Mouse (Mus musculus): Measurements from ENCODE around the gene Gzf1. TPM values are rescaled to one million over a fixed set of nuclear protein-coding genes. Genes with fewer than 3 reads are reported as not detected.

Gzf1 gene
- 14.7 and 16.2 TPM in 2 replicates for polyA plus RNA-seq (2014; fragmentation: Nextera tagmentation; extraction: Ambion mirVana)

DNA sequence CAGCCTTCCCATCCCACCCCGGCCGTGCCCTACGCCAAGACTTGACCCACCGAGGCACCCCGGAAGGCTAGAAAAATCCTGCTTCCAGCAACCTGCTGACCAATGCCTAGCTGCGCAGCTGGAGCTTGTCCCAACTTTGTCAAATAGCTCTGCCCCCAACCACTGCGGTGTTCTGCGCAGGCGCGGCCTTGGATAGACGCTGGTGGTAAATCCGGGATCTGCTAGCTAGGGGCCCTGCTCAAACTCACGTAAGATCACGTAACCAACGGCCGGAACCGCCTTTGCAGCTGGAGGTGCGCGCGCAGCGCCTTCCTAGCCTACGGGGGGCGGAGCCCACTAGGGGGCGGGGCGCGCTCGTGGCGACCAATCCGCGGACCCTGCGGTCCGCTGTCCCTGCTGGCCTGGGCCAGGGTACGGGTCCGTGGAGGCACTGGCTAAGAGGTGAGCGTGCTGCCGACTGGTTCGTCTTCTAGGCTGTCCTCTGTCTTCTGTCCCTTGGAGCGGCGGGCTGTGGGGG, at the start of gene Gzf1:
Gzf1 (plus strand) TSS at position 249 of the 517 bp plus-strand sequence.
- H3K4me2 ChIP-seq, result peak within 1 kb of the TSS; percentile 89
- H3K4me1 ChIP-seq (ENCODE audit: control insufficient read depth, insufficient read depth, low read length), result peaks cover 34% of the 10 kb centered on the region
- H3K4me3 ChIP-seq (ENCODE audit: low read depth, low read length), result peak within 1 kb of the TSS; percentile 82
- H3K27me3 ChIP-seq (ENCODE audit: control insufficient read depth, insufficient read depth, low read length), result no peaks in the 10 kb centered on the region
- under 1% methylated on average over 39 of the region's 39 CpGs for WGBS (ENCODE audit: insufficient replicate concordance)
- peak within 1 kb of the TSS; percentile 94 for H3K27ac ChIP-seq (ENCODE audit: low read depth, low read length)
- peak within 1 kb of the TSS; percentile 87 for H3K9ac ChIP-seq (ENCODE audit: low read depth, low read length)
- ATAC-seq (replicated peaks; ENCODE audit: insufficient number of reproducible peaks, low FRiP score, low TSS enrichment), result peak; percentile 93
- peaks cover 17% of the 10 kb centered on the region for H3K36me3 ChIP-seq (ENCODE audit: control insufficient read depth, insufficient read depth, low read length)
- no peaks in the 10 kb centered on the region for H3K9me3 ChIP-seq (replicated peaks; ENCODE audit: control insufficient read depth, low read length)

DNA sequence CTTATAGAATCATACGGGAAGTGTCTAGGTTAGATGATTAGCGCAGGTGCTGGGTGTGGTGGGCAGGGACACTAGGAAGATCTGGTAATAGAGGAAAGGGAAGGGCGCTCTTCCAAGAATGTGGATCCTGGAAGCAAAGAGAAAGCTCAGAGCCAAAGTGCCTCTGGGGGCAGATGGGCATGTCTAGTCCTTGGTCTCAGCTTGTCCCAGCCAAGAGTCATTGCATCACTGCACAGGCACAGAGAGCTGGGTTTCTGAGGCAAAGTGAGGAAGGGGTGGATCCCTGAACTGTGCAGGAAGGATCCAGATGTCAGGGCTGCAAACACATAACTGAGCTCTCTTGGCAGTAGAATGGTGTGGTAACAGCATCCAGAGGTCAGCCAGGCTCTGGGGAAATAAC, 49.2 kb upstream of the Gzf1 start:
- no peak overlapping the region for H3K9ac ChIP-seq (ENCODE audit: low read depth, low read length)
- no peak overlapping the region for H3K4me2 ChIP-seq
- WGBS (ENCODE audit: insufficient replicate concordance), result 90% methylated on average over 3 of the region's 3 CpGs
- no peaks in the 10 kb centered on the region for H3K4me1 ChIP-seq (ENCODE audit: control insufficient read depth, insufficient read depth, low read length)
- no peak overlapping the region for H3K27ac ChIP-seq (ENCODE audit: low read depth, low read length)
- H3K4me3 ChIP-seq (ENCODE audit: low read depth, low read length), result no peak overlapping the region
- H3K9me3 ChIP-seq (replicated peaks; ENCODE audit: control insufficient read depth, low read length), result no peaks in the 10 kb centered on the region
- no peak for ATAC-seq (replicated peaks; ENCODE audit: insufficient number of reproducible peaks, low FRiP score, low TSS enrichment)
- no peaks in the 10 kb centered on the region for H3K36me3 ChIP-seq (ENCODE audit: control insufficient read depth, insufficient read depth, low read length)
- H3K27me3 ChIP-seq (ENCODE audit: control insufficient read depth, insufficient read depth, low read length), result no peaks in the 10 kb centered on the region

GRCm38 (mm10) chr2:148634466-148634865, 46.4 kb upstream of the Gzf1 start:
- Histone ChIP-seq H3K36me3 (ENCODE audit: control insufficient read depth, insufficient read depth, low read length) (no peaks in the 10 kb centered on the region), H3K9ac (ENCODE audit: low read depth, low read length) (no peak overlapping the region), H3K4me2 (no peak overlapping the region), H3K9me3 (replicated peaks; ENCODE audit: control insufficient read depth, low read length) (no peaks in the 10 kb centered on the region), H3K4me3 (ENCODE audit: low read depth, low read length) (no peak overlapping the region), H3K27ac (ENCODE audit: low read depth, low read length) (no peak overlapping the region), H3K27me3 (ENCODE audit: control insufficient read depth, insufficient read depth, low read length) (no peaks in the 10 kb centered on the region), H3K4me1 (ENCODE audit: control insufficient read depth, insufficient read depth, low read length) (no peaks in the 10 kb centered on the region)
- 74% methylated on average over 4 of the region's 4 CpGs for WGBS (ENCODE audit: insufficient replicate concordance)
- no peak for ATAC-seq (replicated peaks; ENCODE audit: insufficient number of reproducible peaks, low FRiP score, low TSS enrichment)

DNA sequence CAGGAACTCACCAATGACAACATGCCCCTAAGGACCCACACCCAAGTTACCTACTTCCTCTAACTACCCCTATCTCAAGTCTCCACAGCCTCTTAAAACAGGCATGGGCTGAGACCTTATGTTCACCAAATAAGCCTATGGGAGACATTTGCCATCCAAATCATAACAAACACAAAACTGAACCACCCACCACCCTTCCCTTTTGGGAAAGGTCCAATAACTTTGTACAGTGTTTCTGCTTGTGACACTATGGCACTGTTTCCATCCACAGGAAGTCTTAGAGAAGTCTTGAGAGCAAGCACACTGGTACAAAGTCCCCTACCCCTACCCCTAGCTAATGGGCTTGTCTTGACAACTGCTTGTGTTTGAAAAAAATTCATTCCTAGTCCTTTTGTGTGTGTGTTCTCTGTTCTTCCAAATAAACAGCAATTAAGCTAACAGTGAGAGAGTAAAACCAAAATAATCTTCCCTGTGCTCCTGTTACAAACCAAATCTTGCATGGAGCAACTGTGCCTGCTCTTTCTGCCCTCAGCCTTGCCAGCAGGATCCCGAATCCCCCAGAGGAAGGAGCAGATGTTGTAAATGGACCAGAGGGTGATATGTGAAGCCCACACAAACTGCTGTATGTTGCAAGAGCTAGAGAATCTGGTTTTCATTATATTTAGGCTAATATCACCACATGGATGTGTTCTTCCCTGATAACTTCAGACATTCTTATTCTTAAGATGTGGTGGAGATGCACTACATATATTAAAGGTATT, 38.0 kb upstream of the Gzf1 start:
- Histone ChIP-seq H3K4me2 (no peak overlapping the region), H3K27ac (ENCODE audit: low read depth, low read length) (no peak overlapping the region), H3K4me3 (ENCODE audit: low read depth, low read length) (no peak overlapping the region), H3K9me3 (replicated peaks; ENCODE audit: control insufficient read depth, low read length) (no peaks in the 10 kb centered on the region), H3K4me1 (ENCODE audit: control insufficient read depth, insufficient read depth, low read length) (no peaks in the 10 kb centered on the region), H3K9ac (ENCODE audit: low read depth, low read length) (no peak overlapping the region), H3K27me3 (ENCODE audit: control insufficient read depth, insufficient read depth, low read length) (no peaks in the 10 kb centered on the region), H3K36me3 (ENCODE audit: control insufficient read depth, insufficient read depth, low read length) (no peaks in the 10 kb centered on the region)
- no peak for ATAC-seq (replicated peaks; ENCODE audit: insufficient number of reproducible peaks, low FRiP score, low TSS enrichment)
- WGBS (ENCODE audit: insufficient replicate concordance), result 47% methylated on average over 1 of the region's 1 CpGs

- no peak overlapping the region for H3K27ac ChIP-seq (ENCODE audit: low read depth, low read length)
These were observed 36.3 kb upstream of the Gzf1 start for GRCm38 (mm10) chr2:148644421-148645000.

GRCm38 (mm10) chr2:148650587-148651357, 30.1 kb upstream of the Gzf1 start:
- Histone ChIP-seq H3K9me3 (replicated peaks; ENCODE audit: control insufficient read depth, low read length) (no peaks in the 10 kb centered on the region), H3K4me2 (no peak overlapping the region), H3K4me1 (ENCODE audit: control insufficient read depth, insufficient read depth, low read length) (no peaks in the 10 kb centered on the region), H3K36me3 (ENCODE audit: control insufficient read depth, insufficient read depth, low read length) (no peaks in the 10 kb centered on the region), H3K9ac (ENCODE audit: low read depth, low read length) (no peak overlapping the region), H3K27ac (ENCODE audit: low read depth, low read length) (no peak overlapping the region), H3K4me3 (ENCODE audit: low read depth, low read length) (no peak overlapping the region), H3K27me3 (ENCODE audit: control insufficient read depth, insufficient read depth, low read length) (no peaks in the 10 kb centered on the region)
- no peak for ATAC-seq (replicated peaks; ENCODE audit: insufficient number of reproducible peaks, low FRiP score, low TSS enrichment)
- 48% methylated on average over 3 of the region's 3 CpGs for WGBS (ENCODE audit: insufficient replicate concordance)

More at GRCm38 (mm10) chr2:148644421-148645000, 36.3 kb upstream of the Gzf1 start:
- Histone ChIP-seq H3K36me3 (ENCODE audit: control insufficient read depth, insufficient read depth, low read length) (no peaks in the 10 kb centered on the region), H3K9ac (ENCODE audit: low read depth, low read length) (no peak overlapping the region), H3K27me3 (ENCODE audit: control insufficient read depth, insufficient read depth, low read length) (no peaks in the 10 kb centered on the region), H3K9me3 (replicated peaks; ENCODE audit: control insufficient read depth, low read length) (no peaks in the 10 kb centered on the region), H3K4me3 (ENCODE audit: low read depth, low read length) (no peak overlapping the region), H3K4me2 (no peak overlapping the region), H3K4me1 (ENCODE audit: control insufficient read depth, insufficient read depth, low read length) (no peaks in the 10 kb centered on the region)
- 80% methylated on average over 6 of the region's 6 CpGs for WGBS (ENCODE audit: insufficient replicate concordance)
- ATAC-seq (replicated peaks; ENCODE audit: insufficient number of reproducible peaks, low FRiP score, low TSS enrichment), result no peak

- ATAC-seq (replicated peaks; ENCODE audit: insufficient number of reproducible peaks, low FRiP score, low TSS enrichment), result no peak
- Histone ChIP-seq H3K36me3 (ENCODE audit: control insufficient read depth, insufficient read depth, low read length) (no peaks in the 10 kb centered on the region), H3K27ac (ENCODE audit: low read depth, low read length) (no peak overlapping the region)
These were observed 25.9 kb upstream of the Gzf1 start for GRCm38 (mm10) chr2:148654961-148655360.

DNA sequence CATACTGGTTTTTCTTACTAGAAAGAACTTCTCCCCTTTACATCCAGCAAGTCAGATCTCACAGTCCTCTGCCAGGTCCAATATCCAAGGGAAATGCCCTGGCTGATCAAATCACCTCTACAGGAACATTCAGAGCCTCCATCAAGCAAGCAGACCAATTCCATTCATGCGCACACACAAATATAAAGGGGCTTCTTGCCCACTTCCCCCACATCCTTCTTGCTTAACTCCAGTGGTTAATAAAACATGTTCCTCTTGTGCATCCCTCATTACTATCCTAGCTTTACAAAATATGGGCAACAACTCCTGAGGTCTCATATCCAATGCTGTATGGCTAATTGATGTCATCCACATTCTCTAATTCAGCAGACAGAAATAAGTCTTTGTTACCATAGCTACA, 17.4 kb upstream of the Gzf1 start:
- Histone ChIP-seq H3K4me2 (no peak overlapping the region), H3K27me3 (ENCODE audit: control insufficient read depth, insufficient read depth, low read length) (no peaks in the 10 kb centered on the region), H3K36me3 (ENCODE audit: control insufficient read depth, insufficient read depth, low read length) (no peaks in the 10 kb centered on the region), H3K9ac (ENCODE audit: low read depth, low read length) (no peak overlapping the region), H3K4me1 (ENCODE audit: control insufficient read depth, insufficient read depth, low read length) (no peaks in the 10 kb centered on the region), H3K9me3 (replicated peaks; ENCODE audit: control insufficient read depth, low read length) (no peaks in the 10 kb centered on the region), H3K4me3 (ENCODE audit: low read depth, low read length) (no peak overlapping the region), H3K27ac (ENCODE audit: low read depth, low read length) (no peak overlapping the region)
- no peak for ATAC-seq (replicated peaks; ENCODE audit: insufficient number of reproducible peaks, low FRiP score, low TSS enrichment)
- WGBS (ENCODE audit: insufficient replicate concordance), result 97% methylated on average over 1 of the region's 1 CpGs

More at GRCm38 (mm10) chr2:148654961-148655360, 25.9 kb upstream of the Gzf1 start:
- no peak overlapping the region for H3K4me3 ChIP-seq (ENCODE audit: low read depth, low read length)
- 2% methylated on average over 3 of the region's 3 CpGs for WGBS (ENCODE audit: insufficient replicate concordance)
- H3K27me3 ChIP-seq (ENCODE audit: control insufficient read depth, insufficient read depth, low read length), result no peaks in the 10 kb centered on the region
- H3K4me2 ChIP-seq, result no peak overlapping the region
- H3K4me1 ChIP-seq (ENCODE audit: control insufficient read depth, insufficient read depth, low read length), result no peaks in the 10 kb centered on the region
- no peak overlapping the region for H3K9ac ChIP-seq (ENCODE audit: low read depth, low read length)
- no peaks in the 10 kb centered on the region for H3K9me3 ChIP-seq (replicated peaks; ENCODE audit: control insufficient read depth, low read length)
